Mouse (Mus musculus): ENCODE measurements around the gene Hnrnpc.

DNA sequence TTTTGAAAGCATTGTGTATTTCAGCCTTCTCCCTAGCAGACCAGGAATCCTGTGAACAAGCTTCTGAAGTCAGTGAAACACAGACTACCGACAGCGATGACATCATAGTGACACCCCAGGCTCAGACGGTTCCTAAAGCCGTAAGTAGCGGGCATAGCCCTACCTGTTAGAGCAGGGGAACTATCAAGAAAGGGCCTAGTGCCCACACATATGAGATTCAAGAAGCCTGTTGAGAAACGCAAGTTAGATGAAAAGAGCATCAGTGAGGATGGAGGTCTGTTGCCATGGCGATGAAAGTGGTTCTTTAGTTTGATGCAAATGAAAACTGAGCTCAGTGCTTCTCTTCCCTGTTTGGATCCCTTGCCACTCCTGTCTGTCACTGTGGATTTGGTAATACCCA is 48.4 kb upstream of the Hnrnpc start:
- TF ChIP-seq CTCF (IDR thresholded peaks at IDR 0.05; ENCODE audit: extremely low read depth, insufficient read length, insufficient replicate concordance, low read depth, low read length) (no peak), POLR2A (IDR thresholded peaks at IDR 0.05; ENCODE audit: low read depth, low read length) (no peak)

Data from small intestine, adult 2 months (tissue).